Mouse (Mus musculus) embryonic facial prominence, embryonic 11.5 days (tissue): ENCODE data around the gene Spsb1. TPM values are rescaled to one million over a fixed set of nuclear protein-coding genes. Genes with fewer than 3 reads are reported as not detected.

Source experiments
- ATAC-seq: fragments of 200-750 bp; cut with Nextera tagmentation; replicated peaks from 2 replicates; pipeline ENCODE4 v1.8.0; 2017; ENCODE audit warnings: low read depth; ENCODE audit not compliant: insufficient number of reproducible peaks, low FRiP score, low TSS enrichment
- DNase-seq: peaks from one replicate; pipeline ENCODE4 v3.0.0-alpha.2; 2015; ENCODE audit warnings: low spot score
- H3K27ac ChIP-seq: fragments of 300-500 bp; sonication (generic); replicated peaks from 2 replicates; pipeline ENCODE4 v1.5.1; 2014; ENCODE audit warnings: mild to moderate bottlenecking, low read depth, low read length, control low read depth
- H3K27me3 ChIP-seq: fragments of 300-500 bp; sonication (generic); 2 replicates; pipeline ENCODE4 v1.6.1; 2014; ENCODE audit warnings: mild to moderate bottlenecking, low read length, moderate library complexity, mixed read lengths; ENCODE audit not compliant: control insufficient read depth, insufficient read depth
- H3K36me3 ChIP-seq: fragments of 300-500 bp; sonication (generic); replicated peaks from 2 replicates; pipeline ENCODE4 v1.6.1; 2014; ENCODE audit warnings: low read depth, mild to moderate bottlenecking, low read length, moderate library complexity, mixed read lengths; ENCODE audit not compliant: control insufficient read depth, insufficient read depth
- H3K4me1 ChIP-seq: fragments of 300-500 bp; sonication (generic); 2 replicates; pipeline ENCODE4 v1.6.1; 2014; ENCODE audit warnings: low read length, mixed read lengths; ENCODE audit not compliant: control insufficient read depth, insufficient read depth
- H3K4me2 ChIP-seq: fragments of 300-500 bp; sonication (generic); 2 replicates; pipeline ENCODE4 v1.6.1; 2014; ENCODE audit warnings: low read depth, mild to moderate bottlenecking, control low read depth, low read length, moderate library complexity
- H3K4me3 ChIP-seq: fragments of 300-500 bp; sonication (generic); 2 replicates; pipeline ENCODE4 v1.5.1; 2014; ENCODE audit warnings: low read depth, low read length, control low read depth
- H3K9ac ChIP-seq: fragments of 300-500 bp; sonication (generic); replicated peaks from 2 replicates; pipeline ENCODE4 v1.6.1; 2014; ENCODE audit warnings: mild to moderate bottlenecking, control low read depth, low read length
- H3K9me3 ChIP-seq: fragments of 300-500 bp; sonication (generic); replicated peaks from 2 replicates; pipeline ENCODE4 v1.6.1; 2016; ENCODE audit warnings: mild to moderate bottlenecking, low read length, inconsistent platforms, mixed read lengths; ENCODE audit not compliant: control insufficient read depth
- WGBS: fragments of 180-500 bp; shearing (Covaris S2); extraction: QIAGEN DNeasy Blood & Tissue Kit; methylation state at CpG from one replicate; pipeline ENCODE4 v1.1.7; 2014; 5-methylcytosine and 5-hydroxymethylcytosine counted together
- polyA plus RNA-seq: library from polyadenylated mRNA; unstranded; fragments of >200 nt; fragmentation: Nextera tagmentation; extraction: Ambion mirVana; gene quantifications from 2 replicates; pipeline ENCODE4 v1.2.1, GENCODE M21; 2014

The Spsb1 gene
- polyA plus RNA-seq, 1 experiment from 2014 or later: 16.7 TPM

- 0 out of 2 replicates have a peak, but pooled peaks have one; percentile 47 for ATAC-seq
- no peaks in the 10 kb centered on the region for H3K36me3 ChIP-seq
- no peak overlapping the region for H3K27ac ChIP-seq
- no peaks in the 10 kb centered on the region; the same call in 1 of the 2 replicates for H3K4me1 ChIP-seq
- no peaks in the 10 kb centered on the region for H3K9me3 ChIP-seq
- peak overlapping the region; percentile 43 for H3K4me2 ChIP-seq
- no peak overlapping the region for H3K4me3 ChIP-seq
- peak; percentile 92 for DNase-seq
- WGBS: 4% methylated on average over 12 of the region's 12 CpGs
- peak overlapping the region; percentile 54; the same call in 1 of the 2 replicates for H3K9ac ChIP-seq
- H3K27me3 ChIP-seq: no peaks in the 10 kb centered on the region
These were observed 25.0 kb upstream of the Spsb1 start for GRCm38 (mm10) chr4:149979819-149980308.

GRCm38 (mm10) chr4:149978820-149979219, 24.0 kb upstream of the Spsb1 start:
- Histone ChIP-seq H3K4me1 (no peaks in the 10 kb centered on the region; the same call in 1 of the 2 replicates), H3K27ac (no peak overlapping the region), H3K9ac (no peak overlapping the region), H3K4me3 (no peak overlapping the region), H3K4me2 (no peak overlapping the region), H3K36me3 (no peaks in the 10 kb centered on the region), H3K27me3 (no peaks in the 10 kb centered on the region), H3K9me3 (no peaks in the 10 kb centered on the region)
- WGBS: 81% methylated on average over 2 of the region's 2 CpGs
- no peak for ATAC-seq
- DNase-seq: no peak

- no peak overlapping the region for H3K27ac ChIP-seq
- no peaks in the 10 kb centered on the region for H3K27me3 ChIP-seq
- no peaks in the 10 kb centered on the region; the same call in 1 of the 2 replicates for H3K4me1 ChIP-seq
- WGBS: 64% methylated on average over 17 of the region's 17 CpGs
- no peaks in the 10 kb centered on the region for H3K36me3 ChIP-seq
- no peak overlapping the region for H3K9ac ChIP-seq
- H3K9me3 ChIP-seq: no peaks in the 10 kb centered on the region
- ATAC-seq (no peak), DNase-seq (no peak)
- H3K4me3 ChIP-seq: no peak overlapping the region
- no peak overlapping the region for H3K4me2 ChIP-seq
These were observed 23.1 kb upstream of the Spsb1 start for GRCm38 (mm10) chr4:149977801-149978544.

- Histone ChIP-seq H3K36me3 (no peaks in the 10 kb centered on the region), H3K9me3 (no peaks in the 10 kb centered on the region), H3K27me3 (no peaks in the 10 kb centered on the region), H3K4me1 (no peaks in the 10 kb centered on the region; the same call in 1 of the 2 replicates), H3K4me3 (no peak overlapping the region), H3K9ac (no peak overlapping the region), H3K4me2 (no peak overlapping the region), H3K27ac (no peak overlapping the region)
- no peak for DNase-seq
- no peak for ATAC-seq
- WGBS: 75% methylated on average over 6 of the region's 6 CpGs
These were observed 22.3 kb upstream of the Spsb1 start for GRCm38 (mm10) chr4:149977181-149977580.

GRCm38 (mm10) chr4:149975730-149976254, 20.9 kb upstream of the Spsb1 start:
- no peaks in the 10 kb centered on the region for H3K9me3 ChIP-seq
- ATAC-seq (no peak), DNase-seq (no peak)
- H3K4me2 ChIP-seq: no peak overlapping the region
- no peak overlapping the region for H3K4me3 ChIP-seq
- no peaks in the 10 kb centered on the region for H3K27me3 ChIP-seq
- H3K4me1 ChIP-seq: no peaks in the 10 kb centered on the region; the same call in 1 of the 2 replicates
- H3K27ac ChIP-seq: no peak overlapping the region
- H3K9ac ChIP-seq: no peak overlapping the region
- no peaks in the 10 kb centered on the region for H3K36me3 ChIP-seq
- 80% methylated on average over 5 of the region's 5 CpGs for WGBS

GRCm38 (mm10) chr4:149975291-149975690, 20.4 kb upstream of the Spsb1 start:
- H3K27ac ChIP-seq: no peak overlapping the region
- ATAC-seq (no peak), DNase-seq (no peak)
- H3K4me3 ChIP-seq: no peak overlapping the region
- no peaks in the 10 kb centered on the region for H3K9me3 ChIP-seq
- no peak overlapping the region for H3K4me2 ChIP-seq
- no peak overlapping the region for H3K9ac ChIP-seq
- H3K4me1 ChIP-seq: no peaks in the 10 kb centered on the region; the same call in 1 of the 2 replicates
- 66% methylated on average over 8 of the region's 8 CpGs for WGBS
- H3K27me3 ChIP-seq: no peaks in the 10 kb centered on the region
- H3K36me3 ChIP-seq: no peaks in the 10 kb centered on the region

GRCm38 (mm10) chr4:149971393-149971792, 16.6 kb upstream of the Spsb1 start:
- no peak overlapping the region for H3K27ac ChIP-seq
- ATAC-seq (no peak), DNase-seq (no peak)
- no peaks in the 10 kb centered on the region for H3K27me3 ChIP-seq
- H3K4me1 ChIP-seq: peaks cover 2% of the 10 kb centered on the region; the same call in 1 of the 2 replicates
- no peaks in the 10 kb centered on the region for H3K9me3 ChIP-seq
- H3K9ac ChIP-seq: no peak overlapping the region
- H3K4me2 ChIP-seq: no peak overlapping the region
- H3K4me3 ChIP-seq: no peak overlapping the region
- H3K36me3 ChIP-seq: no peaks in the 10 kb centered on the region
- WGBS: 72% methylated on average over 9 of the region's 9 CpGs

- 34% methylated on average over 6 of the region's 6 CpGs for WGBS
- no peak overlapping the region for H3K4me2 ChIP-seq
- ATAC-seq (no peak), DNase-seq (peak; percentile 47)
- no peak overlapping the region for H3K27ac ChIP-seq
- no peaks in the 10 kb centered on the region for H3K36me3 ChIP-seq
- no peaks in the 10 kb centered on the region for H3K9me3 ChIP-seq
- H3K9ac ChIP-seq: 0 out of 2 replicates have a peak overlapping the region, but pooled peaks have one; percentile 23
- H3K27me3 ChIP-seq: no peaks in the 10 kb centered on the region
- no peak overlapping the region for H3K4me3 ChIP-seq
- H3K4me1 ChIP-seq: peaks cover 11% of the 10 kb centered on the region
These were observed 13.7 kb upstream of the Spsb1 start for GRCm38 (mm10) chr4:149968526-149968925.
